Mouse (Mus musculus) mouse trophoblast stem cell (cell line): ENCODE measurements around the gene Usb1.
"Not testable (repeated sequence)": the region's sequence is repeated elsewhere in the genome, so short reads cannot be mapped to it uniquely, and the experiment has no call there.

Experiments
- in situ Hi-C, 2 experiments: fragments of 300-500 bp; cut with MseI, MboI; formaldehyde crosslinking; loops; 2 replicates in 1 of 2; 3 replicates in 1 of 2; pipeline ENCODE4 v1.15.1; 2025

The Usb1 gene

DNA sequence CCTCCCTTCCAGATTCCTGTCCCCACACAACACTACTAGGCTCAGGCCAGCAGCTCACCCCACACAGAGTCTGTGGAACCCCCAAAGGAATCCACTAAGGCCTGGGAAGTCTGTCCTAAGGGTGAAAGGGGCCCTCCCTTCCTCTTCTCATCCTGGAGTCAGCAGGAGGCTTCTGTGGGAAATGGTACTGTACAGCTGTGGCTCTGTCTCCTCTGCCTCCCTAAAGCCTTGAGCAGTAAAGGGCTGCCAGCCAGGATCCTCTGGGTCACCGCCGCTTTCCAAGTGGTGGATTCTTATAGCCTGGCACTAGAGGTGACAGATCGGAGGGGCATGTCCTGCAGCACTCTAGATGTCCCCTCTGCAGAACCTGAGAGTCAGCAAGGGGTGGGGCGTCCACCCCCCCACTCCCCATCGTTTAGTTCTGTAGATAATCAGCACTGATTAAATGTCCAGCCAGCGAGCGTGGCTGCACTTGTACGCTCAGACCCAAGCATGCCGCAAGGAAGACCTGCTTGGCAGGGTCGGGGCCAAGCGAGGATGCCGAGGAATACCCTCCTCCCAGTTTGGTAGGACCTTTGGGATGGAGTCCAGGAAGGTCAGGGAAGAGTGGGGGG, 41.4 kb downstream of the Usb1 start:
- in situ Hi-C loops = no loop called here

DNA sequence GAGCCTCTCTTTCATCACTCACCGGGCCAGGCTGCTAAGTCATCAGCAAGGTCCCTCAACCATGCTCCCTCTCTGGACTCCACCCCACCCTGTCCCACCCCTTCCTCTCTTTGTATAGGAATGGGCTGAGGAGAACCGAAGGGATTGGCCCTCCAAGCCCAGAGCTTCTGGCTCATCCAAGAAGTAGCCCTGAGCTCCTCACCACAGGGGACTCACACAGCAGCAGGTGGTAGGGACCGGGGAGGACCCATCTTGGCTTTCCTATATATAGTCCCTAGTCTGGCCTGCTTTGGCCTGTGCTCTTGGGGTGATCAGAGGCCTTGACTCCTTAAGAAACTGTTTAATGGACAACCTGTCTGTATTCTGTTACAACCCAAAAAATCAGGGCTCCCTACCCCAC, 42.3 kb downstream of the Usb1 start:
- in situ Hi-C loops = no loop called here

DNA sequence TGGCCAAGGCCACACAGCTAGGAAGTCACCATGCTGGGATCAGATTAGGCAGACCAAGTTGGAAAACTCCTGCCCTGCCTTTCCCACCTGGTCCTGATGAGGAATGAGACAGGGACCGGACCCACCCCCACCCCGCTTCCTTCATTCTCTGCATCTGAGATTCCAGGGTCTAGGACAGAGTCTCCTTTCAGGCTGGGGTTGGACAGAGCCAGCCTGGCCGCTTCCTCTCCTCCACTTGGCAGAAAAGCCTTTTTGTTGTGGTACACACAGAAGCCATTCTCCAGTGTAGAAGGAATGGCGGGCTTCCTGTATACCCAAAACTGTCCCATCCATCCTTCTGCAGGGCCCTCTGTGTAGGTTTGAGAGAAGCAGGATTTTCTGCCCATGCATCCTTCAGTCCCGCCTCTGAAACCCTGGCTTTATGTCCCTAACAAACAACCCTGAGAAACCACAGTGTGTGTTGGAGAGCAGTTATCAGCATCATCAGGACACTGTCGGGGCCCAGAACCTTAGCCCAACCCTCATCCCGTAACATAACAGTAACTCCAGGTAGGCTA, 43.4 kb downstream of the Usb1 start:
- in situ Hi-C loops = no loop called here

DNA sequence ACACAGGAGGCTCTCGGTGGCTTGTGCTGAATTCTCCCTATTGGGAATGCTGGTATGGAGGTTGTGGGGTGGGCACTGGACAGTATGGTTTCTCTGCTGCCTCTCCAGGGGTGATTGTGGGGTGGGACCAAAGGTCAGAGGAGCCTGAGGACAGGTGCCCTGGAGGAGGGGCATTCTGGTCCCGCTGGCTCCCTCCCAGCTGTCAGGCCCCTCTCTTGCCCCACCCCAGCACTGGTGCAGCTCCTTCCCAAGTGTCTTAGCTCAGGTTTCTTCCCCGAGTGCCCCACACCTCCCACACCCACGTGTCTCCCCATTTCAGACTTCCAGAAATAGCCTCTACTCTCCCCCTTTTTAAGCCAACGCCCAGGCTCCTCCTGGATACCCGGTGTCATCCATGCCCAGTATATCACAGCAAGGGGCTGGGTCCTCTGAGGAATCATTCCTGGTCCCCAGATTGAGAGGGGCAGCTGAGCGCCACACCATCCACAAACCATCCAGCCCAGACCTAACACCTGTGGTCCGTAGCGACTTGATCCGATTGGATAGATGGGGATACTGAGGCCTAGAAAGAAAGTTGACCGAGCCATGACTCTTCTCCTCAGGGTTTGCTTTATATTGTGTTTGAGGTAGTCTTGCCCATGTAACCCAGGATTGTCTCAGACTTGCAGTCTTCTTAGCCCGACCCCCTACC, 44.4 kb downstream of the Usb1 start:
- in situ Hi-C loops = no loop called here

DNA sequence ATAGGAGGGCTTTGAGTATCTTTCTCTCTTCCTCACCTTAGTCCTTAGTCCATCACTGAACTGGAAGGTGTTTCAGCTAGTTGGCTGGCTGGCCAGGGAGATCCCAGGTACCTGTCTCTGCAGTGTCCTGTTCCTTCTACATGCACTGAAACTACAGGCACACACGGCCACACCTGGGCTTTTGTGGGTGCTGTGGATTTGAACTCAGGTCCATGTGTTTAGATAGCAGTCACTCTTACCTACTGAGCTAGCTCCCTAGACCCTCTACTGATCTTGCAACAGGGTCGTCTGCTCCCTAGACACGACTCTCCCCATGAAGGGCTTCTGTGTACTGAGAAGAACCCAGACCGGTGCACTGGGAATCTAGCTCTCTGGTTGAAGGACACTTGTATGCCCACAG, 45.0 kb downstream of the Usb1 start:
- in situ Hi-C loops = no loop called here

DNA sequence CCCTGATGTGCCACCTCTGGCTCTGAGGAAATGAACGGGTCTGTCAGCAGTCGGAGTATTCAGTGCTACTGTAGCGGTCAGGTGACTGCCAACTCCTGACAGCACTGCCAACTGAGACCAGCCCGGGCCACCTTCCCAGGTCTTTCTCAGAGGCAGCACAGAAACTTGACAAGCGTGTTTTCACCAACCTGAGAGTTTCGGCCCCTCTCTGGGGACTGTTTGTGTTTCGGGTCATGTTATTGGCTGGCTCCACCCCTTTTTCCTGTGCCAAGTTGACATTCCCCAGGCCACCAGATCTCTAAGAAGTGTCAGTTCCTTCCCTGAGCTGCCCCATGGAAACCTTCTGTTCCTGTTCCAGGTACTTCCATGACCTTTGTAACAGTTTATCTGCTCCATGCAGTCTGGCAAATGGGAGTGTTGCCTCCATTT, 45.8 kb downstream of the Usb1 start:
- in situ Hi-C loops = no loop called here

DNA sequence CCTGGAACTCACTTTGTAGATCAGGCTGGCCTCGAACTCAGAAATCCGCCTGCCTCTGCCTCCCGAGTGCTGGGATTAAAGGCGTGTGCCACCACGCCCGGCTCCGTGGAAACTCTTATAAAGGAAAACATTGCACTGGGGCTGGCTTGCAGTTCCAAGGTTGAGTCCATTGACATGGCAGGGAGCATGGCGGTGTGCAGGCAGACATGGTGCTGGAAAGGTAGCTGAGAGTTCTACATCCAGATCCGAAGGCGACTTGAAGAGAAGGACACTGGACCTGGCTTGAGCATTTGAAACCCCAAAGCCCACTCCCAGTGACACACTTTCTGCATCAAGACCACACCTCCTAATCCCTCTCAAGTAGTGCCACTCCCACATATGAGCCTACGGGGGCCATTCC, 46.8 kb downstream of the Usb1 start:
- in situ Hi-C loops = not testable (repeated sequence)

DNA sequence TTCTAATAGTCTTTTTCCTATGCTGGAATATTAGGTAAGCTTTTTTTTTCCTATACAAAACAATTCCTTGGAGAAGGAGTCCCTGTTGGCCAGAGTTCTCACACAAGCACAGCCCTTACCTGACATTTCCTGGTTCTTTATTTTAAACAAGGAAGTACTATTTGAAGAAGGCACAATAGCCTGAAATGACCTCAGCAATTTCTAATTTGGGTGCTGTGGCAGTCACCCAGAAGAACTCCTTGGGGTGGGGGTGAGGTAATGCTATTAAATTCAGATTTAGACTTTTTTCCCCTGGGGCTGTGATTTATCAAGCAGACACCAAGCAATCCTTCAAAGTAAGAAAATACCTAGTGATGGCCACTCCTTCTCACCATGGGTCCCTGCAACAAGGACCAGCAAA, 48.9 kb downstream of the Usb1 start:
- in situ Hi-C loops = no loop called here

DNA sequence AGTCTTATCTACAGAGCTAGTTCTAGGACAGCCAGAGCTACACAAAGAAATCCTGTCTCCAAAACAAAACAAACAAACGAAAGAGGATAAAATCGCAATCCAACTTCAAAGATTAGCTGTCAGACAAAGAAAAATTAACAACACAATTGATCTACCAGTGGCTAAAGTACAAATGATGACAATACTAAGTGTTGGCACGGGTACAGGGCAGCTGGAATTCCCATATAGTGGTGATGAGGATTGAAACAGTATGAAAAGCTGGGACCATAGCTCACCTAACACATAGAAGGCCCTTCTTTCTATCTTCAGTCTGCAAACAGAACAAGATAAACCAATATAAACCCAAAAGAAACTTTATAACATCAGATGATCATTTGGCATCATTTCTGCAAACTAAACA, 49.5 kb downstream of the Usb1 start:
- in situ Hi-C loops = no loop called here

DNA sequence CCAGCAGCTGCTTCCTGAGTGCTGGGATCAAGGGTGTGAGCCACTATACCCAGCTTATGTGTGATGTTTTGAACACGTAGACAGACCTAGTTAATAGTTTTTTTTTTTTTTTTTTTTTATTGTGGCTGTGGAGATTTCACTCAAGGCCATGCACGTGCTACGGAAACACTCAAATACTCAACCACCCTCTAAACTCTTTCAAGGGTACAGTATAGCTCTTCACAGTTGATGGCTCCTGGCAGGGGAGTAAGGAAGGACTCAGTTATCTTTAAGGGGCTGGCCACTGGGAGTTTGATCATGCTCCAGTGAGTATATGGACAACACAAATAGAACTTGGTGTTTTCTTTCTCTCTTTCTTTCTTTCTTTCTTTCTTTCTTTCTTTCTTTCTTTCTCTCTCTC, 52.4 kb downstream of the Usb1 start:
- in situ Hi-C loops = no loop called here

DNA sequence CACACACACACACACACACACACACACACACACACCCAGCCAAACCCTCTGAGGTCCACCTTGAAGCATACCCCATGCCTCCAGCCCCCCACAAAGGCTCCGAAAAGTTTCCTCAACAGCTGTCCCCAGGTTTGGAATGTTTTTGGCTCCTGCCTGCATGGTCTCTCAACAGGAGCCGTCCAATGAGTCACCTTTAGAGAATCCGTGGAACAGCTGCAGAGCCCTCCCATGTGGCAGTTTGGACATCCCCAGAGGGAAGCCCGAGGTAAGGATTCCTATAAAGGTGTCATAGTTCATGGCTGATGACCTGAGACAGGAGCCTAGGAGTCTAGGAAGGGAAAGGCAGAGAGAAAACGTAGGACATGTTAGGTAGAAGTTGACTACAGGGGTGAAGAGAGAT, 54.0 kb downstream of the Usb1 start:
- in situ Hi-C loops = no loop called here

DNA sequence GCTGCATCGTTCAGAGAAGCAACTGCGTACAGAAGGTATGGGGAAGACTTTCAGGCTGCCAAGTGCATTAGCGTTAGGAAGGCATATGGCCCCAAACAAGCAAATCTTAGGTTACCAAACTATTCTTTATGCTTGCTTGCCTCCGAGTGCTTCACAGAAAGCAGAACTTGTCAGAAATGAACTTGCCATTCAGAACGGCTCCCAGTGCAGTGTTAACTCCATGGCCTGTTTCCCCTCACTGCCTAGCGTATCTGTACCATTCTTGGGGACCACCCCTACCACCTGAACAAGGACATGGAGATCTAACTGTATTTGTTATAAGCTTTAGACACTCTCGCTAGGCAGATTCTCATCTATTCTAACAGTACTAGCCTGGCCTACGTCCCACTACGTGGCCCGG, 55.1 kb downstream of the Usb1 start:
- in situ Hi-C loops = no loop called here

DNA sequence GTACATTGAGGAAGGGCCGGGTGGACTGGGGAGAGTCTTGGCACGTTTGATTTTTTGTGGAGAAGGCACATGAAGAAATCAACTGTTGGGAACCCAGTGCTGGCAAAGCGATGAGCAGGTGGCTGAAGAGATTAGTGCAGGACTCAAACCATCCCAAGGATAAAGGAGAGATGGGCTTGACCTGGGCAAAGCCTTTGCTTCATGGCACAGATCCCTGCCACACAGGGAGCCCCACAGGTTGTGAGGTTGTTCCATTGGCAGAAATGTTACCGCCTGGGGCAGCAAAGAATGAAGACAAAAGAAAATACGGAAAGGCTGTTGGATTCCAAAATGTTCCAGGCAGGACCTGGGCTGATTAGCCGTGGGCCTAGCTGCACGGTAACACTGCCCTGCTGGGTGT, 55.9 kb downstream of the Usb1 start:
- in situ Hi-C loops = no loop called here

DNA sequence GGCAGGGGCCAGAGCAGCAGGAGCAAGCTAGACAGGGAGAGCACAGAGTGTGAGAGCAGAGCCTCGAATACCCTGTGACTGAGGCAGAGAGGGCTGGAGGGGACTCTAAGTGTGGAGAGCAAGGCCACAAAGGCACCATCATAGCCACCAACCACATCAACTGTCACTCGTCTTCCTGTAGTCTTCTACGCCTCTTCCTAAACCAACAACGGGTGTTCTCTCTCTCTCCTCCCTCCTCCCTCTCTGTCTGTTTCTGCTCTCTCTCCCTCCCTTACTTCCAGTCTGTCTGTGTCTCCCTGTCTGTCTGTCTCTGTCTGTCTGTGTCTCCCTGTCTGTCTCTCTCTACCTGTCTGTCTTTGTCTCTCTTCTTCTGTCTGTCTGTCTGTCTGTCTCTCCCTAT, 58.2 kb downstream of the Usb1 start:
- in situ Hi-C loops = no loop called here

DNA sequence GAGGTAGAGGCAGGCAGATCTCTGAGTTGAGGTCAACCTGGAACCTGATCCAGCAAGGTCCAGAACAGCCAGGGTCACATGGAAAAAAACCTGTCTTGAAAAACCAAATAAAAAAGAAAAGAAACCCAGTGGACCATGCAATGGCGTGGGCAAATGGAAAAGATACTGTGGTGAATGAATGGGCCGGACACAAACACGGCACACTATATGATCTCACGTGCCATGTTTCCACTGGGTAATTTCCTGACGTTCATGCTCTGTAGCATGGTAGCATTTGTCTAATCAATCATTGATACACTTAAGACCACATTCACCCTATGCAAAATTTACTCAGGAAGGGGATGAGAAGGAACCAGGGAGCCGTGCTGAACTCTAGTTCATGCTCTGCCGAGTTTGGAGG, 59.0 kb downstream of the Usb1 start:
- in situ Hi-C loops = no loop called here

DNA sequence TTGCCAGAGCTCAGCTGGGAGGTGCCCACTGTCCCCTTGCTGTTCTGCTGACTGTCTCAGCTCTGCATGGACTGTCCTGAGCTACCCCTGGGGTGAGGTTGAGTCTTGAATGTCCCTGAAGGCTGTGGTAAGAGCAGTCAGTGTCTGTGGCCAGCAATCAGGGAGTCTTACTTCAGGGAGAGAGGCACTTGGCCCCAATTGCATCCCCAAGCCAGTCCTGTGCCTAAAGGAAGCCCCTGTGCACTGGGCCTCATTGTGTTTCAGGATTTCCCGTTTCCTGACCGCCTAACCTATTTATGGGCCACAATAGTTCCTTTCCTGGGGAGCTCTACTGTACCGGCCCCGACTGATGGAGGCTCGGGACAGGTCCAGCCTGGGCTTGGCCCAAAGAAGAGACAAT, 60.5 kb downstream of the Usb1 start:
- in situ Hi-C loops = no loop called here

DNA sequence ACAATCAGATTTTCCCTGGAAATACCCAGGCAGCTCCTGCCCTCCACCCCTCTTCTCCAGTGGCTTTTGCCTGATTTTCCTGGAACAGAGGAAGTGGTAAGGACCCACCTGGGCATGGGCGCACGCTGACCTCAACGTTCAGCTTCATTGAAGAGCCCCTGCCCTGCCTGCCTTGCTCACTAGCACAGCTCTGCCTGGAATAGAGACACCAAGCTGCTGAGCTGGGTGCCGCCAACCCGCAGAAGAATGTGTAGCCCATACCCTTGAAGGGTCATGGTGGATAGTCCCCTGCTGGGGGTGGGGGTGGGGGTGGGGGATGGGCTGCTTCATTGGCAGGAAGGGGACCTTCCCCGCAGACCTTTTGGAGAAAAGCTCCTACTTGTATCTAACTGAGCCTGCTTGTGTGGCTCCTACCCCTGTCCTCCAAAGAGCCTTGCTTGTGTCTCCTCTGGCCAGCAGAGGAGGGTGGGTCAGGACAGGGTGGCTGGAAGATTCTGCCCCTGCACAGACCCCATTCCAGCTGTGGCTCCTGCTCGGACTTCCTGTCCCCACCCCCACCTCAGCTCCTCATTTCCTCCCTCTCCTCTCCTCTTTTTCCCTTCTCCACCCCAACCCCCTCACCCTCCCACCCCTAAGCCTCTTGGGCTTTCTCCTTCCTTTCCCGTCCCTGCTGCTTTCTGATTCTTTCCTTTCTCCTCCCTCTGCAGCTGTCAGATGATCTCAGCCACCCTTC, 63.3 kb downstream of the Usb1 start:
- in situ Hi-C loops = no loop called here

DNA sequence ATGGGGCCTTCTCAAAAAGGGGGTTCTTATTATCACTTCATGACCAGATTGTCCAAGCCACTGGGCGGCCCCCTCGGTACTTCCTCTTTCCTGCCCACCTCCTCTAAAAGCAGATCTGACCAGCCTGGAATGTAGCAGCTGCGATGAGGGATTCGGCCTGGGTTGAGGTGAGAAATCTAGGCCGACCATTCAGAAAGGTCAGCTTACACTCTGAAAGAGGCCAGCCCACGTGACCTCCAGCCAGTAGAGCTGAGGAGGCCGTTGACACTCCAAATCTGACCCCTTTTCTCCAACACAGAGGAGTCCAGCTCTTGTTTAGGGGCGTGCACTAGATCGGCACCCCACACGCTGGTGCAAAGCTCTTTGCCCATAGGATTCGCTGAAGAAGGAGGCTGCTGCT, 64.7 kb downstream of the Usb1 start:
- in situ Hi-C loops = no loop called here
